In the genomic region with DNA sequence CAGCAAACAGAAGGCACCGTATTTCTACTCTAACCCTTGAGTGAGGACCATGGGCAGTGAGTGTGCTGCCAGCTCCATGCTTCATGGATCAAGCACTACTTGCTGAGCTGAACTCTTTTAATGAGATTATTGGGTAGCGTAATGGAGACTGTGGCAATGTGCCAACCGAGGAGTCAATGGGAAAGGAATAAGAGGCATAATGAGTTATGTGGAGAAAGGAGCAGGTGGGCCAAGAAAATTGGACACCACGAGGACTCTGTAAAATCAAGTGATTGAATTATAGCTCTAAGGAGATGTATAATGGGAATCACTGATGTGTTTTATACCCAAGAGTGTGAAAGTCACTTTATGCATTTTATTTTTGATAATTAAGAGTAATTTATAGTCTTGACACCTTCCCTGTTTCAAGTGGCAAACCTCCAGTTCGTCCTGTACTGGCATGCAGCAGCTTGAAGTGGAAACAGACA, we compare ENCODE assay signal across 12 mouse cellular contexts.
DNase-seq lines count a peak whose midpoint lies in the region; ATAC-seq lines count a peak whose summit lies in the region.
"Had no signal": no experiment of that assay in that cellular context is flagged by ENCODE, and none has a peak within 500 bp of the region (broad histone marks: within the 10 kb centered on the region; RNA-seq: fewer than 3 reads in every experiment).

No protein-coding gene starts in this region.

- no peaks in the 10 kb centered on the region for H3K4me1 ChIP-seq in neural tube, embryonic 11.5 days (ENCODE audit: control insufficient read depth, insufficient read depth, low read length)
- no peaks in the 10 kb centered on the region for H3K4me1 ChIP-seq in limb, embryonic 13.5 days

- H3K9me3 ChIP-seq in neural tube, embryonic 11.5 days (ENCODE audit: control insufficient read depth, low read length), result no peaks in the 10 kb centered on the region
- H3K9me3 ChIP-seq in limb, embryonic 13.5 days, result no peaks in the 10 kb centered on the region

- no peak overlapping the region for H3K27ac ChIP-seq in neural tube, embryonic 11.5 days (ENCODE audit: low read depth, low read length)
- no peak overlapping the region for H3K27ac ChIP-seq in limb, embryonic 13.5 days
- H3K27ac ChIP-seq: heart, adult 2 months had no signal

- WGBS in neural tube, embryonic 11.5 days, result 67% methylated on average over 5 of the region's 5 CpGs
- WGBS in limb, embryonic 13.5 days, result 37% methylated on average over 5 of the region's 5 CpGs

- peak; percentile 2 for DNase-seq in embryo, embryonic 11 days
- DNase-seq in embryo, embryonic 9.5 days (ENCODE audit: extremely low spot score), result no peak
- no peak for DNase-seq in neural tube, embryonic 11.5 days (ENCODE audit: low spot score)
- DNase-seq in neural tube, embryonic 10.5 days (ENCODE audit: extremely low spot score, low spot score), result no peak
- no peak for DNase-seq in spleen, postnatal 4 days (ENCODE audit: low spot score in 2 of 2)
- DNase-seq in layer of hippocampus, postnatal 10 days (ENCODE audit: low spot score in 2 of 2), result no peak
- DNase-seq: heart, adult 2 months; layer of hippocampus, adult 9-11 months had no signal

- H3K9ac ChIP-seq in neural tube, embryonic 11.5 days (ENCODE audit: low read length), result no peak overlapping the region
- H3K9ac ChIP-seq in limb, embryonic 13.5 days, result no peak overlapping the region

- no peak overlapping the region for H3K4me3 ChIP-seq in neural tube, embryonic 11.5 days (ENCODE audit: low read depth, low read length)
- no peak overlapping the region for H3K4me3 ChIP-seq in limb, embryonic 13.5 days
- H3K4me3 ChIP-seq: heart, adult 2 months had no signal

- no peaks in the 10 kb centered on the region for H3K27me3 ChIP-seq in neural tube, embryonic 11.5 days (ENCODE audit: control insufficient read depth, insufficient read depth, low read length)
- no peaks in the 10 kb centered on the region for H3K27me3 ChIP-seq in limb, embryonic 13.5 days

- H3K4me2 ChIP-seq in neural tube, embryonic 11.5 days (ENCODE audit: low read depth), result no peak overlapping the region
- no peak overlapping the region for H3K4me2 ChIP-seq in limb, embryonic 13.5 days (replicated peaks)
- H3K4me2 ChIP-seq: liver, embryonic 11.5 days had no signal

- no peaks in the 10 kb centered on the region for H3K36me3 ChIP-seq in neural tube, embryonic 11.5 days (ENCODE audit: control insufficient read depth, insufficient read depth, low read length)
- no peaks in the 10 kb centered on the region for H3K36me3 ChIP-seq in limb, embryonic 13.5 days
- H3K36me3 ChIP-seq: G1E had no signal

- peak; percentile 61; the same call in 1 of the 2 replicates for ATAC-seq in neural tube, embryonic 11.5 days (ENCODE audit: insufficient read depth, low FRiP score, low TSS enrichment)
- ATAC-seq in limb, embryonic 13.5 days (ENCODE audit: low FRiP score, low read depth), result 0 out of 2 replicates have a peak, but pooled peaks have one; percentile 32
- ATAC-seq in frontal cortex, adult (ENCODE audit: low TSS enrichment), result no peak
